ENCODE assay signal across 7 mouse cellular contexts in the genomic region with DNA sequence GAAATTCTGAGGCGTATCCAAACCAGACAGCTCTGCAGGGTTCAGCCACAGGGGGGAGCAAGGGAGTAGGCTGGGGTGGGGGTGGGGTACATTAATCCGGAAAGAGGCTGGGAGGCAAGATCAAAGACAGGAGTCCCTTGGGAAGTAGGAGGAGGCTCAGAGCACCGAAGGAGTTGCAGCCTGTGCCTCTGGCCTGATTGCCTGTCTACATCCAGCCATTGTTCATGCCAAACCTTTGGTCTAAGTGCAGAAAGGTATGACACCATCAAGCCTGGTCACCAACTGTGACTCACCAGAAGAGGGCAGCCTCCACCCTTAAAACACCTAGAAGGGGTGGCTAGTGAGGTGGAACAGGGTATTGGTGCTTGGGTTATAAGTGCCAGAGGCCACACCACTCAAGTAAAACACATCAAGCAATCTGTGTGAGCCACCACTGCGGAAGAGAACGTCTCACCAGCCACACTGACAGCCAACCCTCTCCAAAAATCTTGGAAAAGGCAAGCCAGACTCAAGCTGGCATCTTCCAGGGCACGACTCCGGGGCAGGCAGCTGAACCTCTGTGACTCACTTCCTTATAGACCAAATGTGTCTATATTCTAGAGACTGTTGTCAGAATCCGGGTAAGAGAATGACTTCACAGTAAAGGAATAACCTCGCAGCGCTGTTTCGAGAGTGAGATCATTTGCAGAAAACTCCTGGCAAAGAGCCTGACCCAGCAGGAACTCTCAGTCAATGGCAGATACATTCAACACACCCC. TPM values are rescaled to one million over a fixed set of nuclear protein-coding genes. Genes with fewer than 3 reads are reported as not detected.
A peak's percentile ranks its signal among the peaks of the same experiment; 100 is the strongest.
DNase-seq lines count a peak whose midpoint lies in the region; ATAC-seq and TF ChIP-seq lines count a peak whose summit lies in the region.

No protein-coding gene starts in this region.

- DNase-seq in urinary bladder, postnatal 14 days (ENCODE audit: low spot score) = peak; percentile 51
- DNase-seq in urinary bladder, adult 18-20 months (ENCODE audit: low spot score in 2 of 2) = no peak
- DNase-seq in kidney, adult 8-10 months = peak; percentile 61 to 62
- DNase-seq in lung, postnatal 10 days = peak; percentile 76
- DNase-seq in stomach, postnatal 0 days (ENCODE audit: low spot score) = peak; percentile 76

- peak; percentile 76 for ATAC-seq in granulocyte monocyte progenitor cell, adult 5-6 weeks (replicated peaks; ENCODE audit: poor library complexity, severe bottlenecking)
- peak; percentile 82 for ATAC-seq in stomach, postnatal 0 days (ENCODE audit: low FRiP score, low TSS enrichment)

- WGBS in bone marrow, adult 2 months = 50% methylated on average over 11 of the region's 11 CpGs
- WGBS in stomach, postnatal 0 days = 29% methylated on average over 11 of the region's 11 CpGs

- TF ChIP-seq POLR2A in bone marrow, adult 2 months (IDR thresholded peaks at IDR 0.05; ENCODE audit: borderline replicate concordance, control insufficient read depth, low read depth, low read length) = no peak

- H3K4me2 ChIP-seq in stomach, postnatal 0 days (replicated peaks; ENCODE audit: low read depth) = no peak overlapping the region

- H3K4me1 ChIP-seq in bone marrow, adult 2 months (ENCODE audit: control insufficient read depth, insufficient read depth, low read length) = no peaks in the 10 kb centered on the region; the same call in 1 of the 2 replicates
- no peaks in the 10 kb centered on the region for H3K4me1 ChIP-seq in stomach, postnatal 0 days (replicated peaks; ENCODE audit: control insufficient read depth, insufficient read depth)

- H3K27ac ChIP-seq in bone marrow, adult 2 months (ENCODE audit: control insufficient read depth, insufficient read depth, low read depth, low read length, poor library complexity) = no peak overlapping the region
- peak overlapping the region; percentile 70 for H3K27ac ChIP-seq in stomach, postnatal 0 days (replicated peaks)

- H3K36me3 ChIP-seq in stomach, postnatal 0 days (ENCODE audit: control insufficient read depth, insufficient read depth, low read length) = no peaks in the 10 kb centered on the region

- H3K9me3 ChIP-seq in stomach, postnatal 0 days (ENCODE audit: control insufficient read depth, low read length) = no peaks in the 10 kb centered on the region

- H3K4me3 ChIP-seq in bone marrow, adult 2 months (replicated peaks; ENCODE audit: control insufficient read depth, low read depth, low read length) = no peak overlapping the region
- no peak overlapping the region for H3K4me3 ChIP-seq in stomach, postnatal 0 days (ENCODE audit: low read depth, low read length)

- no peaks in the 10 kb centered on the region for H3K27me3 ChIP-seq in stomach, postnatal 0 days (ENCODE audit: control insufficient read depth, insufficient read depth, low read length)

- no peak overlapping the region for H3K9ac ChIP-seq in stomach, postnatal 0 days (ENCODE audit: low read length)

- peak; percentile 69 for TF ChIP-seq CTCF in bone marrow, adult 2 months (IDR thresholded peaks at IDR 0.05; ENCODE audit: control insufficient read depth, insufficient read depth, low read length)
- TF ChIP-seq CTCF in stomach, postnatal 0 days (IDR thresholded peaks at IDR 0.05; ENCODE audit: low read depth) = peak; percentile 79

- no peak for TF ChIP-seq EP300 in stomach, postnatal 0 days (optimal IDR thresholded peaks at IDR 0.05)

RNA-seq across cellular contexts. Expression of a gene that starts 4.9 kb away (rescaled TPM):
- polyA plus RNA-seq in bone marrow, adult 2 months (2011; ENCODE audit: insufficient read depth, insufficient read length, low replicate concordance, missing spikeins) = 2.0 and 2.4 TPM in 2 replicates
- total RNA-seq in granulocyte monocyte progenitor cell, adult 5-6 weeks (2014; fragmentation: Nextera tagmentation) = 3.3 and 9.7 TPM in 2 replicates
- 0.21 and 0.95 TPM in 2 replicates for total RNA-seq in granulocyte monocyte progenitor cell, adult 5-6 weeks (2017)
- polyA plus RNA-seq in stomach, postnatal 0 days (2015; fragmentation: Nextera tagmentation; extraction: Ambion mirVana) = 10.8 and 12.3 TPM in 2 replicates

RNA-seq across cellular contexts. Expression of a gene that starts 34.4 kb away (rescaled TPM):
- 72.4 and 118 TPM in 2 replicates for polyA plus RNA-seq in bone marrow, adult 2 months (2011; ENCODE audit: insufficient read depth, insufficient read length, low replicate concordance, missing spikeins)
- 166 and 176 TPM in 2 replicates for total RNA-seq in granulocyte monocyte progenitor cell, adult 5-6 weeks (2014; fragmentation: Nextera tagmentation)
- 169 and 186 TPM in 2 replicates for total RNA-seq in granulocyte monocyte progenitor cell, adult 5-6 weeks (2017)
- 137 and 138 TPM in 2 replicates for polyA plus RNA-seq in stomach, postnatal 0 days (2015; fragmentation: Nextera tagmentation; extraction: Ambion mirVana)

Comparison
In these comparisons a context has a peak if more than half of its experiments do, and no peak if none do; other contexts are left out.
1. DNase-seq: peak in urinary bladder, postnatal 14 days (single experiment), kidney, adult 8-10 months (2 of 2), lung, postnatal 10 days (single experiment) and stomach, postnatal 0 days (single experiment); none in urinary bladder, adult 18-20 months (0 of 2).